Mouse (Mus musculus) neural tube, embryonic 15.5 days (tissue): ENCODE measurements around the gene Gm20896. TPM values are rescaled to one million over a fixed set of nuclear protein-coding genes. Genes with fewer than 3 reads are reported as not detected.
"Not testable (repeated sequence)": the region's sequence is repeated elsewhere in the genome, so short reads cannot be mapped to it uniquely, and the experiment has no call there.

Source experiments
- ATAC-seq: fragments of 200-750 bp; cut with Nextera tagmentation; 2 replicates; pipeline ENCODE4 v1.8.0; 2017; ENCODE audit warnings: mild to moderate bottlenecking, moderate TSS enrichment, moderate library complexity; ENCODE audit not compliant: low FRiP score
- H3K27ac ChIP-seq: fragments of 300-500 bp; sonication (generic); replicated peaks from 2 replicates; pipeline ENCODE4 v1.5.1; 2015; ENCODE audit warnings: mild to moderate bottlenecking, inconsistent platforms
- H3K27me3 ChIP-seq: fragments of 300-500 bp; sonication (generic); replicated peaks from 2 replicates; pipeline ENCODE4 v1.6.1; 2015; ENCODE audit warnings: inconsistent platforms
- H3K36me3 ChIP-seq: fragments of 300-500 bp; sonication (generic); 2 replicates; pipeline ENCODE4 v1.6.1; 2015; ENCODE audit warnings: inconsistent platforms
- H3K4me1 ChIP-seq: fragments of 300-500 bp; sonication (generic); 2 replicates; pipeline ENCODE4 v1.6.1; 2015; ENCODE audit warnings: inconsistent platforms
- H3K4me2 ChIP-seq: fragments of 300-500 bp; sonication (generic); 2 replicates; pipeline ENCODE4 v1.6.1; 2015; ENCODE audit warnings: inconsistent platforms, mild to moderate bottlenecking, moderate library complexity
- H3K4me3 ChIP-seq: fragments of 300-500 bp; sonication (generic); replicated peaks from 2 replicates; pipeline ENCODE4 v1.5.1; 2015; ENCODE audit warnings: mild to moderate bottlenecking, inconsistent platforms
- H3K9ac ChIP-seq: fragments of 300-500 bp; sonication (generic); replicated peaks from 2 replicates; pipeline ENCODE4 v1.6.1; 2015; ENCODE audit warnings: mild to moderate bottlenecking, inconsistent platforms
- H3K9me3 ChIP-seq: fragments of 300-500 bp; sonication (generic); replicated peaks from 2 replicates; pipeline ENCODE4 v1.6.1; 2016; ENCODE audit warnings: inconsistent platforms
- WGBS: fragments of 180-500 bp; shearing (Covaris S2); methylation state at CpG from one replicate; pipeline ENCODE4 v1.1.7; 2015; ENCODE audit warnings: mixed read lengths; 5-methylcytosine and 5-hydroxymethylcytosine counted together
- polyA plus RNA-seq: library from polyadenylated mRNA; unstranded; fragments of >200 nt; fragmentation: Nextera tagmentation; extraction: Ambion mirVana; gene quantifications from 2 replicates; pipeline ENCODE4 v1.2.1, GENCODE M21; 2015

Gm20896 gene
- not detected in 2 replicates for polyA plus RNA-seq

- not testable (repeated sequence) for H3K4me3 ChIP-seq, H3K4me2 ChIP-seq, ATAC-seq, H3K9me3 ChIP-seq, H3K27me3 ChIP-seq, H3K36me3 ChIP-seq, H3K4me1 ChIP-seq, H3K27ac ChIP-seq, H3K9ac ChIP-seq
- WGBS, result no CpG with 5 or more reads among the region's 6 CpGs
Measured at GRCm38 (mm10) chrY:35921426-35921825, at the start of gene Gm20896. Gene Gm20896 (minus strand): TSS chrY:35921526.
